Mouse (Mus musculus) adrenal gland, postnatal 10 days (tissue): Measurements from ENCODE around the gene Lhpp. TPM values are rescaled to one million over a fixed set of nuclear protein-coding genes. Genes with fewer than 3 reads are reported as not detected.
A peak's percentile ranks its signal among the peaks of the same experiment; 100 is the strongest.
"Not testable (repeated sequence)": the region's sequence is repeated elsewhere in the genome, so short reads cannot be mapped to it uniquely, and the experiment has no call there.

Source experiments
- DNase-seq: peaks from one replicate; pipeline ENCODE4 v3.0.0; 2021; ENCODE audit warnings: mixed read lengths
- total RNA-seq, 2 experiments: library from RNA; stranded (reverse); gene quantifications; 2 replicates each; pipeline ENCODE4 v1.2.3; 2021

The Lhpp gene
- total RNA-seq, 2 experiments from 2014 or later = 16.8 to 17.0 TPM

- no peak for DNase-seq
Observed at GRCm38 (mm10) chr7:132646514-132646913, 36.1 kb downstream of the Lhpp start.

GRCm38 (mm10) chr7:132654412-132654811, 44.0 kb downstream of the Lhpp start:
- no peak for DNase-seq

- DNase-seq = peak; percentile 93
Observed at GRCm38 (mm10) chr7:132656075-132656474, 45.6 kb downstream of the Lhpp start.

GRCm38 (mm10) chr7:132656548-132656947, 46.1 kb downstream of the Lhpp start:
- peak; percentile 97 for DNase-seq

GRCm38 (mm10) chr7:132657371-132658057, 47.1 kb downstream of the Lhpp start:
- no peak for DNase-seq

GRCm38 (mm10) chr7:132658058-132658450, 47.6 kb downstream of the Lhpp start:
- no peak for DNase-seq

- DNase-seq = no peak
Observed at GRCm38 (mm10) chr7:132658688-132659087, 48.2 kb downstream of the Lhpp start.

- no peak for DNase-seq
Observed at GRCm38 (mm10) chr7:132659633-132660032, 49.2 kb downstream of the Lhpp start.

- DNase-seq = not testable (repeated sequence)
Observed at GRCm38 (mm10) chr7:132662831-132663230, 52.4 kb downstream of the Lhpp start.

GRCm38 (mm10) chr7:132664815-132665214, 54.4 kb downstream of the Lhpp start:
- DNase-seq = no peak

GRCm38 (mm10) chr7:132665664-132666382, 55.4 kb downstream of the Lhpp start:
- no peak for DNase-seq

GRCm38 (mm10) chr7:132666516-132666915, 56.1 kb downstream of the Lhpp start:
- DNase-seq = no peak

- DNase-seq = peak; percentile 59
Observed at GRCm38 (mm10) chr7:132668604-132669003, 58.2 kb downstream of the Lhpp start.

- no peak for DNase-seq
Observed at GRCm38 (mm10) chr7:132669999-132670862, 59.8 kb downstream of the Lhpp start.

GRCm38 (mm10) chr7:132670863-132671165, 60.4 kb downstream of the Lhpp start:
- peak; percentile 69 for DNase-seq

GRCm38 (mm10) chr7:132672481-132672959, 62.1 kb downstream of the Lhpp start:
- peak; percentile 71 for DNase-seq

GRCm38 (mm10) chr7:132673931-132674755, 63.7 kb downstream of the Lhpp start:
- DNase-seq = peak; percentile 76

- DNase-seq = no peak
Observed at GRCm38 (mm10) chr7:132675922-132676321, 65.5 kb downstream of the Lhpp start.

GRCm38 (mm10) chr7:132679117-132679516, 68.7 kb downstream of the Lhpp start:
- no peak for DNase-seq

- DNase-seq = no peak
Observed at GRCm38 (mm10) chr7:132679549-132679948, 69.1 kb downstream of the Lhpp start.

GRCm38 (mm10) chr7:132681296-132681695, 70.9 kb downstream of the Lhpp start:
- DNase-seq = peak; percentile 36

- DNase-seq = no peak
Observed at GRCm38 (mm10) chr7:132681831-132682230, 71.4 kb downstream of the Lhpp start.
